Mouse (Mus musculus) kidney, embryonic 16.5 days (tissue): ENCODE results near the gene Gpr146. TPM values are rescaled to one million over a fixed set of nuclear protein-coding genes. Genes with fewer than 3 reads are reported as not detected.

ENCODE experiments used
- ATAC-seq: fragments of 200-750 bp; cut with Nextera tagmentation; 2 replicates; pipeline ENCODE4 v1.8.0; 2017; ENCODE audit warnings: moderate TSS enrichment; ENCODE audit not compliant: low FRiP score, low TSS enrichment
- H3K27ac ChIP-seq: fragments of 300-500 bp; sonication (generic); 2 replicates; pipeline ENCODE4 v1.5.1; 2014; ENCODE audit warnings: low read length
- H3K27me3 ChIP-seq: fragments of 300-500 bp; sonication (generic); 2 replicates; pipeline ENCODE4 v1.6.1; 2014; ENCODE audit warnings: low read length, control low read depth, mixed read lengths; ENCODE audit not compliant: insufficient read depth
- H3K36me3 ChIP-seq: fragments of 300-500 bp; sonication (generic); 2 replicates; pipeline ENCODE4 v1.6.1; 2014; ENCODE audit warnings: low read length, control low read depth, mixed read lengths; ENCODE audit not compliant: insufficient read depth
- H3K4me1 ChIP-seq: fragments of 300-500 bp; sonication (generic); 2 replicates; pipeline ENCODE4 v1.6.1; 2014; ENCODE audit warnings: low read length, control low read depth, mixed read lengths; ENCODE audit not compliant: insufficient read depth
- H3K4me2 ChIP-seq: fragments of 300-500 bp; sonication (generic); replicated peaks from 2 replicates; pipeline ENCODE4 v1.6.1; 2014; ENCODE audit warnings: low read depth, low read length
- H3K4me3 ChIP-seq: fragments of 300-500 bp; sonication (generic); 2 replicates; pipeline ENCODE4 v1.5.1; 2014; ENCODE audit warnings: mild to moderate bottlenecking, low read length
- H3K9ac ChIP-seq: fragments of 300-500 bp; sonication (generic); replicated peaks from 2 replicates; pipeline ENCODE4 v1.6.1; 2014; ENCODE audit warnings: low read length
- H3K9me3 ChIP-seq: fragments of 300-500 bp; sonication (generic); 2 replicates; pipeline ENCODE4 v1.6.1; 2016; ENCODE audit warnings: low read length, control low read depth
- WGBS: fragments of 180-500 bp; shearing (Covaris S2); extraction: QIAGEN DNeasy Blood & Tissue Kit; methylation state at CpG from one replicate; pipeline ENCODE4 v1.1.7; 2014; 5-methylcytosine and 5-hydroxymethylcytosine counted together
- microRNA counts: library from miRNA; unstranded; fragments of <30 nt; microRNA quantifications from one replicate; lab custom pipeline; 2016
- microRNA-seq: library from miRNA; unstranded; fragments of <30 nt; microRNA quantifications from one replicate; pipeline ENCODE4, GENCODE M21; 2016
- polyA plus RNA-seq: library from polyadenylated mRNA; unstranded; fragments of >200 nt; fragmentation: Nextera tagmentation; extraction: Ambion mirVana; gene quantifications from 2 replicates; pipeline ENCODE4 v1.2.1, GENCODE M21; 2015

Gene Gpr146
- polyA plus RNA-seq, 1 experiment from 2014 or later = 6.7 TPM

- Histone ChIP-seq H3K4me2 (no peak overlapping the region), H3K9ac (no peak overlapping the region), H3K4me1 (no peaks in the 10 kb centered on the region), H3K4me3 (no peak overlapping the region), H3K36me3 (no peaks in the 10 kb centered on the region), H3K27me3 (no peaks in the 10 kb centered on the region), H3K27ac (no peak overlapping the region), H3K9me3 (no peaks in the 10 kb centered on the region)
- 95% methylated on average over 2 of the region's 2 CpGs for WGBS
- ATAC-seq = no peak
Observed at GRCm38 (mm10) chr5:139441726-139442018, 64.2 kb downstream of the Gpr146 start.

GRCm38 (mm10) chr5:139442428-139442827 is 64.9 kb downstream of the Gpr146 start:
- whole genome bisulfite sequencing = 68% methylated on average over 12 of the region's 12 CpGs
- no peak overlapping the region for H3K27ac ChIP-seq
- no peaks in the 10 kb centered on the region for H3K36me3 ChIP-seq
- H3K4me1 ChIP-seq = no peaks in the 10 kb centered on the region
- H3K27me3 ChIP-seq = no peaks in the 10 kb centered on the region
- no peak overlapping the region for H3K4me2 ChIP-seq
- no peak overlapping the region for H3K9ac ChIP-seq
- H3K9me3 ChIP-seq = no peaks in the 10 kb centered on the region
- ATAC-seq = no peak
- H3K4me3 ChIP-seq = no peak overlapping the region

- no peak overlapping the region for H3K27ac ChIP-seq
- H3K9ac ChIP-seq = no peak overlapping the region
- 0 out of 2 replicates have a peak, but pooled peaks cover under 1% of the 10 kb centered on the region for H3K4me1 ChIP-seq
- no peaks in the 10 kb centered on the region for H3K36me3 ChIP-seq
- no peaks in the 10 kb centered on the region for H3K27me3 ChIP-seq
- ATAC-seq = no peak
- no peak overlapping the region for H3K4me2 ChIP-seq
- H3K9me3 ChIP-seq = no peaks in the 10 kb centered on the region
- WGBS = 59% methylated on average over 4 of the region's 4 CpGs
- H3K4me3 ChIP-seq = no peak overlapping the region
Observed at GRCm38 (mm10) chr5:139442962-139443361, 65.5 kb downstream of the Gpr146 start.

- Histone ChIP-seq H3K36me3 (no peaks in the 10 kb centered on the region), H3K9me3 (no peaks in the 10 kb centered on the region), H3K27me3 (no peaks in the 10 kb centered on the region), H3K4me3 (no peak overlapping the region), H3K4me2 (no peak overlapping the region), H3K27ac (no peak overlapping the region), H3K9ac (no peak overlapping the region), H3K4me1 (peaks cover 21% of the 10 kb centered on the region)
- WGBS = 88% methylated on average over 8 of the region's 8 CpGs
- no peak for ATAC-seq
Observed at GRCm38 (mm10) chr5:139445258-139445657, 67.8 kb downstream of the Gpr146 start.

MicroRNAs within 50 kb of the gene (microRNA counts, 519-probe panel; counts per million panel counts)
- 104 counts per million, percentile 35 among the panel's probes with 10 or more counts for microRNA mmu-miR-339-3p (lab: Ali Mortazavi, UCI)
- 104 counts per million, percentile 35 among the panel's probes with 10 or more counts for microRNA mmu-miR-339-5p (lab: Ali Mortazavi, UCI)

Small RNA genes lying within 50 kb of the gene (microRNA-seq; reads per million reads assigned to microRNA genes)
- 411 reads per million, percentile 73 among the genes with 10 or more reads in this experiment for gene Mir339

Other genes starting within 250 kb of the Gpr146 start
- 24.6 and 28.8 TPM in 2 replicates for gene Prkar1b, start 227.7 kb upstream of the Gpr146 start, polyA plus RNA-seq
- 7.2 and 9.1 TPM in 2 replicates for gene Dnaaf5, start 227.5 kb upstream of the Gpr146 start, polyA plus RNA-seq
- gene Sun1, start 177.1 kb upstream of the Gpr146 start, polyA plus RNA-seq = 62.0 and 62.8 TPM in 2 replicates
- gene Get4, start 125.4 kb upstream of the Gpr146 start, polyA plus RNA-seq = 148 and 161 TPM in 2 replicates
- 1.1 and 1.7 TPM in 2 replicates for gene Adap1, start 52.1 kb upstream of the Gpr146 start, polyA plus RNA-seq
- gene Cox19, start 26.3 kb upstream of the Gpr146 start, polyA plus RNA-seq = 99.3 and 104 TPM in 2 replicates
- gene Cyp2w1, start 25.1 kb upstream of the Gpr146 start, polyA plus RNA-seq = not detected in 2 replicates
- 0.60 and 0.92 TPM in 2 replicates for gene C130050O18Rik, start 27.6 kb downstream of the Gpr146 start, polyA plus RNA-seq
- 6.8 and 8.0 TPM in 2 replicates for gene Gper1, start 45.5 kb downstream of the Gpr146 start, polyA plus RNA-seq
- gene 3110082I17Rik, start 82.8 kb downstream of the Gpr146 start, polyA plus RNA-seq = 44.1 and 46.1 TPM in 2 replicates
- 10.8 and 13.5 TPM in 2 replicates for gene Zfand2a, start 106.9 kb downstream of the Gpr146 start, polyA plus RNA-seq
- 52.8 and 65.4 TPM in 2 replicates for gene Uncx, start 165.8 kb downstream of the Gpr146 start, polyA plus RNA-seq